Mouse (Mus musculus): ENCODE data around the gene Glo1.
A peak's percentile ranks its signal among the peaks of the same experiment; 100 is the strongest.
"Not testable (repeated sequence)": the region's sequence is repeated elsewhere in the genome, so short reads cannot be mapped to it uniquely, and the experiment has no call there.

Gene Glo1

DNA sequence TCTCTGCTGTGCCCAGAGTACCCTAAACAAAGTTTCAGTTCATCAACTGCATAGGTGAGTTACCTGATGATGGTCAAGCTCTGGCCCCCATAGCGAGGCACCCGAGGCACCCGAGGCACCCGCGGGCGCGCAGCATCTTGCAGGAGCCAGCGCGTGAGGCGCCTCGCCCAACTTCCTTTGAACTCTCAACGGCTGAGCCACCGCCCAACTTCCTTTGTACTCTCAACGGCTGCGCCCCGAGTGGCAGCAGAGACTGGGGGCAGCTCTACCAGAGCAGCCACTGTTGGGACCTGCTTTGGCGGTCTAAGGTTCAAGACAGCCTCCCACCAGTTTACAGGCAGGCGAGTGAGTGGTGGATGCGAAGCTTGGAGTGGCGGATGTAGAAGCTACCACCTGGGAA, at the start of gene Glo1:
Glo1 (minus strand) TSS at position 153 of the 400 bp plus-strand sequence.
- not testable (repeated sequence) for DNase-seq (ENCODE audit: low read depth, low spot score)

DNA sequence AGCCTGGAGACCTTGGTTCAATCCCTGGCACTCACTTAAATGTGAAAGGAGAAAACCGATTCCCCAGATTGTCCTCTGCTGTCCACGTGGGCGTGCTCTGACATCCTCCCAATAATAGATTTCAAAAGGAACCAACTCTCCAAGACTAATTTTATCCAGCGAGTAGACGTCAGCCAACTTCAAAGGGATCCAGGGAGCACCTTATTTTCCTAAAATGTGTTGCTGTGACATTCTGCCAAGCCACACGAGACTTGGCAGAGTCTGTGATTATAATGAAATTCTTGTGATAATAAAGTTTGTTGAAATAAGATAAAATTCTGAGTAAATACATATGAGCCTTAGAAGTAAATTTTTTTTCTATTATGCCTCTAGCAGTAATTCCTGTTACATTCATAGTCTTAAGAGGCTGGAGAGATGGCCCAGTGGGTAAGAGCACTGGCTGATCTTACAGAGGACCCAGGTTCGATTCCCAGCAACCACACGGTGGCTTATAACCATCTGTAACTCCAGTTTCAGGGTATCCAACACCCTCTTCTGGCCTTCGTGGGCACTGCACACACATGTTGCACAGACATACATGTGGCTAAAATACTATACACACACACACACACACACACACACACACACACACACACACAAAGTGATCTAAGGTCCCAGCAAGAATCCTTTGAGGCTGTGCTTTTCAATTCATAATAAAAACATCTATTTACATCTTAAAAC, 48.5 kb upstream of the Glo1 start:
- no peak for DNase-seq (ENCODE audit: low read depth, low spot score)

DNA sequence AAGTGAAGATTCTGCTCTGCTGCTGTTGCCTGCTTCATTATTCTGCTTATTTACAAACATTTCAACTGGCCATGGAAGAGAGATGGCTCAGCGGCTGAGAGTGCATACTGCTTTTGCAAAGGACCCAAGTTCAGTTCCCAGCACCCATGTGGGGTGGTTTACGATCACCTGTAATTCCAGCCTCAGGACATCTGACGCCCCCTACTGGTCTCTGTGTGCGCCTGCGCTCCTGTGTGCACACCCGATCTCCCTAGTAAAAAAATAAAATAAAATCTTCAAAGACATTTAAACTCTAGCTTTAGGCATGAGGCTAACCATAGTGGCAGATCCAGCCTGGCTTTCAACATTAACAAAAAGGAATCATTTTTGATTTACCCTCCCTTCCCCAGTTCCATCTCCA, 46.4 kb upstream of the Glo1 start:
- no peak for DNase-seq (ENCODE audit: low read depth, low spot score)

DNA sequence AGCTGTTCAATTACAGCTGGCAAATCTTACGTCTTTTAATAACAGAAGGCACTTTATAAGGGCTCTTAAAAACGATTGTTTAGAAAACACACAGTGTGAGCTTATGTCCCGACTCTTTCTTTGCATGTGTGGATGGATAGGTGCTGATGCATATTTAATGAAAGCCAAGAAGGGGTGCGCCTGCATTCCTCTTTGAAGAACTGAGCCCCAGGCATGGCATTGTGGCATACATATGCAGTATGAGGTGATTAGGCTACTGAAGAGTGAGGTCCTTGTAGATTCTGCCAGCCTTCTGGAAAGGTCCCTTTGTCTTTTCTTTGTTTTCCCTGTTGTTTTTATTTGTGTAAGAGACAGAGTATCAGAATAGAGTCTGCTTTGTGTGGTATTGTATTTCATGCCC, 45.9 kb upstream of the Glo1 start:
- no peak for DNase-seq (ENCODE audit: low read depth, low spot score)

DNA sequence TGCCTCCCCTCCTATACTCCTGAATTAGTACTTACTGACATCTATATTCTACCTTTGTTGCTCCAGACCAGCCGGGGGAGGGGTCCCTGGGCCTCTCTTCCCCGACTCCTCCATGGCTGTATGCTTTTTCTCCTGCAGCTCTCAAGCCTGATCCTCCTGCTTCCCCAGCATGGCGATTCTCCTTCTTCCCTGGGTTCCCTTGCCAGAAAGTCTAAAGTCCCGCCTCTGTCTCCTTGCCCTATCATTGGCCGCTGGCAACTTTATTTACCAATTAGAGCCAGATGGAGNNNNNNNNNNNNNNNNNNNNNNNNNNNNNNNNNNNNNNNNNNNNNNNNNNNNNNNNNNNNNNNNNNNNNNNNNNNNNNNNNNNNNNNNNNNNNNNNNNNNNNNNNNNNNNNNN, 38.2 kb upstream of the Glo1 start:
- DNase-seq (ENCODE audit: low read depth, low spot score), result no peak

DNA sequence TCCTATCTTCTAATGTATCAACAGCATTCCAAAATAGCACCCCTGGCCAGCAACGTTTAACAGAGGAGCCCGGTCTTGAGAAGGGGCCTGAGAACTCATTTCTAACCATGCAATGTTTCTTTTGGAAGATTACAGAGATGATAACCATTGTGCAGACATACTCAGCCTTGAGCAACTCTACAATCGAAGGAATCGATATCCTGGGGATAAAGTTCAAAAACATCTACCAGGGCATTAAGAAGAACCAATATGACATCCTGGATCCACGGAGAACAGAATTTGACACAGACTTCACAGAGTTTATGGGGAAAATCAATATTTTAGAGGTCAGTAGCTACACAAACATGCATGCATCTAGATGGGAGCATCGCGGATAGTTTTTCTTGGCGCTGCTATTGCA, 36.5 kb upstream of the Glo1 start:
- no peak for DNase-seq (ENCODE audit: low read depth, low spot score)

DNA sequence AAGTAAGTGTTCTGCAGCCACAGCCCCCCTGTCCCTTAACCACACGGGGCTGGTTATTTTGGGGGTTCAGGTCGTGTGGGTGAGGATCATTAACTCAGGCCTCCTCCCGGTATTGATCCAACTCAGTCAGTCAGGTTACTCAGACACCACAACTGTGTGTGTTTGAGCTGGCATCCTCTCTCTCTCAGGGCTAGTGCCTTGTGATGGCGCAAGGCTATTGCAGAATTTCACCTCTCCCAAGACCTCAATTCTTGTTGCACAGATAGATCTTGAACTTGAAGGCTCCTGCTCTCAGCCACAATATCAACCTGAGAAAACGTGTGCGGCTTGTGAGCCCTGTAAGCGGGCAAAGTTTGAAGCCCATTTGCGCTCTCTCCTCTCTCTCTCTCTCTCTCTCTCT, 35.5 kb upstream of the Glo1 start:
- DNase-seq (ENCODE audit: low read depth, low spot score), result no peak

DNA sequence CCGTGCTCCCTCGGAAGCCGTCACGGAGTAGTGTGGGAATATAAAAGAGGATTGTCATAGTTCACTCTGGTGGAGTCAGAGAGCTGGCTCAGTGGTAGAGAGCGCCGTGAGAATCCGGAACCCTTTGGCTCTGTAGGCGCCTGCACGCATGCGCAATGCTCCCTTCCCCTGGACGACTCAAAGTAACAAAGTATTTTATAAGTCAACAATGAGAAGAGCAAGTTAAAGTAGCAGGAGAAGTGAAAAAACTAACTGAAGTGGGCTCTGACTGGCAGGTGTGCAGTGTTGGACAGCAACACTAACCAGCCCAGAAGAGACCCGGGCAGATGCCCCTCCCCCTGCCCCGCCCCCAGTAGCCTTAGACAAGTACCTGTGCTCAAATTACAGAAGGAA, 31.5 kb upstream of the Glo1 start:
- peak; percentile 71 for DNase-seq (ENCODE audit: low read depth, low spot score)

DNA sequence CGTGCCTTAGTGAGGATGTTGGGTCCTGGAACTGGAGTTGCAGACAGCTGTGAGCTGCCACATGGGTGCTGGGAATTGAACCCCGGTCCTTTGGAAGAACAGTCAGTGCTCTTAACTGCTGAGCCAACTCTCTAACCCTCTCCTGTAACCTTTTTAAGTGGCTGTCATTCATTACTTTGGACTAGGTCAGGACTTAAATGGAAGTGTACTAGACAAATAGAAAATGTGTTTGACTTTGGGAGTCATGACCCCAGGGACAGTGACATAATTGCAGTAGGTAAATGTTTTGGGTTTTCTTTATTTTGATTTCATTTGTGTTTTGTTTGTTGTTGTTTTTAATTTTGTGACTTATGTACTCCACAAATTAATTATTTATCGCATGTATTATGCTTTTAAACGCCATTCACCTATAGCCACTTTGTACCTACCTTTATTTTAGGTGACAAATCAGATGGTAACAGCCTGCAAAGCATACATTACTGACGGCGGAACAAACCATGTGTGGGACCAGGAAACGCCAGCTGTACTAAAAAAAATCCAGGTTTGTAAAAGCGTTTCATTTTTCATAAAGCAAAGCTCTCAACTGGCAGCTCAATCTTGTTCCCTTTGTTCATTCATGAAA, 31.0 kb upstream of the Glo1 start:
- DNase-seq (ENCODE audit: low read depth, low spot score), result no peak

DNA sequence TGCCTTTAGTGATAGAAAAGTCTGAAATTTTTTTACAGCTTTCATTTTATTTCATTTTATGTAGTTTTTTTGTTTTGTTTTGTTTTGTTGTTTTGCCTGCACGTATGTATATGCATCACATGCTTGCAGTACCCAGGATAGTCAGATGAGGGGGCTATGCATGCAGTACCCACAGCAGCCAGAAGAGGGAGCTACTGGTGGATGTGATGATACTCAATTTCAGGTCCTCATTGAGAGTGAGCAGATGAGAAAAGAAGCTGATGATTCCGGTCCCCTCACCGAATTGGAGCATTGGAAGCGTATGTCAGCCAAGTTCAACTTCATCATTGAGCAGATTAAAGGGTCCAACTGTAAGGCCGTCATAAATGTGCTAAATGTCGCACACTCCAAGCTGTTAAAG, 26.3 kb upstream of the Glo1 start:
- DNase-seq (ENCODE audit: low read depth, low spot score), result no peak

DNA sequence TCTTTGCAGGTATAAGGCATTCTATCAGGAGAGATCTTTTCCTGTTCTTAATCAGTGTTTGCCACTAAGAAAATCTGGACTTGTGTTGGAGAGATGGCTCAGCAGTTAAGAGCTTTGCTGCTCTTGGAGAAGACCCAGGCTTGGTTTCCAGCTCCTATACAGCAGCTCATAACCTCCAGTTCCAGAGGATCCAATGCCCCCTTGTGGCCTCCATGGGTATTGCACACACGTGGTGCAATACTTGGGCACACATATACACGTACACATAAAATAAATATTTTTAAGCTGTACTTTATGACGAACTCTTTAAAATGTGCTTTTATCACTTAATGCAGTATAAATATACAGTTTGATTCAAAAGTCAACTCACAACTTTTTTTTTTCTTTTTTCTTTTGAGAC, 22.1 kb upstream of the Glo1 start:
- no peak for DNase-seq (ENCODE audit: low read depth, low spot score)

DNA sequence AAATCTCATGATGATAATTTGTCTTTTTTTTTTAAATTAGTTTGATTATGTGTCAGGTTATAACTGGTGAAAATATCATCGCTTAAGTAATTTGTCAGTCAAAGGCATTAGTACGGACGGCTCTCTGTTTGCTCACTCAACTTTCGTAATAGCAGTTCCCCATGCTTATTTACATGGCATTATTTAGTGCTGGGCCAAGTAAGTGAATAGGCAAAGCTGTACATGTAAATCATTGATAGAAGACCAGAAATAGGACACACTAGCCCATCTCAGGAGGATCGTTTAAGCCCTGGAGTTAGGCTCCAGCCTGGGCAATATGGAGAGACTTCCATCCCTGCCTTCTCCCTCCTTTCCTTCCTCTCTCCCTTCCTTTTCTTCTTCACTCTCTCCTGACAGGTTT, 14.2 kb upstream of the Glo1 start:
- no peak for DNase-seq (ENCODE audit: low read depth, low spot score)

DNA sequence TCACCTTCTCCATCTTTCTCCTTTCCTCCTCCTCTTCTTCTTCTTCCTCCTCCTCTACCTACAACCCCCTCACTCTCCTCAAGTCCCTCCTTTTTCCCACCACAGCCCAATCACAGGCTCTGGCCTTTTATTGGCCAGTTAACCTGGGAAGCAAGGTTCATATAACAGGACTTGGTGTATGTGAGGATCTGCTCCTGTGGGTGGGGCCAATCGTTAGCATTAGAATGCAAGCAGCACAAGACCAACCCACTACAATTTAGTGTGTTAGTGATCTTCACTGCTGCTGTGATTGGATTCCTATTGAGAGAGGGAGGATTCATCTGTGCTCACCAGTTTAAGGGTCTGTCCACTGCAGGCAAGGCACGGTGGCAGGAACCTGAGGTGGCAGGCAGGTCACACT, 12.3 kb upstream of the Glo1 start:
- no peak for DNase-seq (ENCODE audit: low read depth, low spot score)

DNA sequence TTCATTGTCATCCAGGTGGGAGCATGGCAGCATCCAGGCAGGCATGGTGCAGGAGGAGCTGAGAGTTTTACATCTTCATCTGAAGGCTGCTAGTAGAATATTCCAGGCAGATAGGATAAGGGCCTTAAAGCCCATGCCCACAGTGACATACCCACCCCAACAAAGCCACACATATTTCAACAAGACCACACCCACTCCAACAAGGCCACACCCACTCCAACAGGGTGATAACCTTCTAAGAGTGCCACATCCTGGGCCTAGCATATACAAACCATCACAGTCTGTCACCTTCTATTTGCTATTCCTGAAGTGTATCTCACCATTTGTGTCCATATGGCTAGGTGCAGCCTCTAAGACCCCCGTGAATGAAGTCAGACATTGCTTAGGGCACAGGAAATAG, 11.0 kb upstream of the Glo1 start:
- no peak for DNase-seq (ENCODE audit: low read depth, low spot score)

DNA sequence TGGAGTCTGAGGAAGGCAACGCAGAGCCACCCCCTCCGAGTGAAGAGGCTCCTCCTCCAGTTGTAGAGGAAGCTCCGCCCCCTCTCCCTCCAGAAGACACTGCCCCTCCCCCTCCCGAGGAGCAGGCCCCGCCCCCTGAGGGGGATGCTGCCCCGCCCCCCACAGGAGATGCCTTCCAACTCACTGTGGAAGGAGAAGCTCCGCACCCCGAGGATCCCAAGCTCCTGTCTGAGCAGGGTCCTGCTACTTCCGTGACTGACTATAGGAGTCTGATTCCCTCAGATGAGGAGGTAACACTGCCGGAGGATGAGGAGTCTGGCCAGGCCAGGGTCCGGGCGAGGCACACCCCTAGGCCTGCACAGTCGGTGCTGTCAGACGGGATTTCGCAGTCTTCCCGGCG, 8.7 kb upstream of the Glo1 start:
- DNase-seq (ENCODE audit: low read depth, low spot score), result peak; percentile 54

DNA sequence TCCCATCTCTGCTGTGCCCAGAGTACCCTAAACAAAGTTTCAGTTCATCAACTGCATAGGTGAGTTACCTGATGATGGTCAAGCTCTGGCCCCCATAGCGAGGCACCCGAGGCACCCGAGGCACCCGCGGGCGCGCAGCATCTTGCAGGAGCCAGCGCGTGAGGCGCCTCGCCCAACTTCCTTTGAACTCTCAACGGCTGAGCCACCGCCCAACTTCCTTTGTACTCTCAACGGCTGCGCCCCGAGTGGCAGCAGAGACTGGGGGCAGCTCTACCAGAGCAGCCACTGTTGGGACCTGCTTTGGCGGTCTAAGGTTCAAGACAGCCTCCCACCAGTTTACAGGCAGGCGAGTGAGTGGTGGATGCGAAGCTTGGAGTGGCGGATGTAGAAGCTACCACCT, 2.5 kb downstream of the Glo1 start, which contains the start of gene Dnah8:
Dnah8 (plus strand) TSS at position 223 of the 400 bp plus-strand sequence.
- DNase-seq (ENCODE audit: low read depth, low spot score), result not testable (repeated sequence)

DNA sequence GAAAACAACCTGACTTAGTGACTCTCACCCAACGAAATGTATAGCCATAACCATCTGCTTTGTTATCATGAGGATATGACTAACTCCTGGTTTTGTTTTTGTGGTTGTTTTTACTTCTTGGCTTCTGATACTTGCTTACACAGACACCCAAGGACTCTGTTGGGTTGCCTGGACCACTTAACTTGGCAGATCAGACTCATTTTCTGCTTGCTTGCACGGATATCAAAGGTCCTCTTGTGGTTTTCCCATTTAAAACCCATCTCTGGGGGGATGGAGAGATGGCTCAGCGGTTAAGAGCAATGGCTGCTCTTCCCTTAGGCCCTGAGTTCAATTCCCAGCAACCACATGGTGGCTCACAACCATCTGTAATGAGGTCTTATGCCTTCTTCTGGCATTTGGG, 3.5 kb downstream of the Glo1 start:
- DNase-seq (ENCODE audit: low read depth, low spot score), result no peak

DNA sequence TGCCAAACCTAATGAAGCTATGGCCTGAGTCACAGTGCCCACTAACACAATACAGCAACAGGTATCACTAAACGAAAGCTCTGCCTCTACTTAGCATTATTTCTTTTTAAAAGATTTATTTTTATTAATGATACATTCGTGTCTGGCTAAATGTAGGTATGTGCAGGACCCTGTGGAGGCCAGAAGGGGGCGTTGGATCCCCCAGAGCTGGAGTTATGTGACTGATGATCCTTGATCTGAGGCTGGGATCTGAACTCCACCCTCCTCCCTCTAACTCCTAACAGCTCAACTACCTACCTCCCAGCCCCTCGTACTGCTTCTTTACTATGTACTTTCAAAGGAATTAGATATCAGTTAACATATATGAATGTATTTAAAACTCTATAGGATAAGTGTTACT, 5.2 kb downstream of the Glo1 start:
- no peak for DNase-seq (ENCODE audit: low read depth, low spot score)

DNA sequence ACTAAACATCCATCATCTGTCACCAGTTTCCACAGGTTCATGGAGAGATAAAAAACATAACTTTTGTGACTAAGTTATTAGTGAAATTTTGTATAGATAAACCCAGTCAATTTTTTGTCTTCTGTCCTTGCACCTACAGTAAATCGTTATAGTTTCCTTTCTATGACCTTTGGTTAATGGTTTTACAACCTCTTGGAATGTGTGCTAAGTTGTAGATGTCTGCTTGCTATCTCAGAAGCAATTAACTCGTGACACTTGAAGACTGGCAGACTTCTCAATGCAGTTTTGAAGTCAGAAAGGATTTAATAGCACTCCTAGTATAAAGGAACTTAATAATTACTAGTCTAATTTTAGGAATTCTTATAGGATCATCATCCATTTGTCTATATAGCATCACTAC, 6.1 kb downstream of the Glo1 start:
- no peak for DNase-seq (ENCODE audit: low read depth, low spot score)

DNA sequence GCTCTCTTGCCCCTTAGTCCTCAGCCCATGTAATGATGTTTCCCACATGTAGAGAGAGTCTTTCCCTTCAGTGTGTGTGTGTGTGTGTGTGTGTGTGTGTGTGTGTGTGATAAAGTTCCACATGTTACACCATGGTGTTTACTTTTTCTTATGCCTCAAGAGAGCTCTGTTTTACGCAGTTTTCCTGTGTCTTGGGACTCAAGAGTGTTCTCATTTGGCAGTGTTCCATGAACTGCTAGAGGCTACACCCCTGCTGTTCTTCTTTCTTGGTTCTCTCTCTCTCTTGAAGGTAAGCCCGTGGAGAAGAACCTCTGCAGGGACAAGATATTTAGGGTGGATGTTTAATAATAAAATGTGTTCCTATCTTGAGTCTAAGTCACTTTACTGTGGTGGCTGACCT, 7.5 kb downstream of the Glo1 start:
- DNase-seq (ENCODE audit: low read depth, low spot score), result no peak

DNA sequence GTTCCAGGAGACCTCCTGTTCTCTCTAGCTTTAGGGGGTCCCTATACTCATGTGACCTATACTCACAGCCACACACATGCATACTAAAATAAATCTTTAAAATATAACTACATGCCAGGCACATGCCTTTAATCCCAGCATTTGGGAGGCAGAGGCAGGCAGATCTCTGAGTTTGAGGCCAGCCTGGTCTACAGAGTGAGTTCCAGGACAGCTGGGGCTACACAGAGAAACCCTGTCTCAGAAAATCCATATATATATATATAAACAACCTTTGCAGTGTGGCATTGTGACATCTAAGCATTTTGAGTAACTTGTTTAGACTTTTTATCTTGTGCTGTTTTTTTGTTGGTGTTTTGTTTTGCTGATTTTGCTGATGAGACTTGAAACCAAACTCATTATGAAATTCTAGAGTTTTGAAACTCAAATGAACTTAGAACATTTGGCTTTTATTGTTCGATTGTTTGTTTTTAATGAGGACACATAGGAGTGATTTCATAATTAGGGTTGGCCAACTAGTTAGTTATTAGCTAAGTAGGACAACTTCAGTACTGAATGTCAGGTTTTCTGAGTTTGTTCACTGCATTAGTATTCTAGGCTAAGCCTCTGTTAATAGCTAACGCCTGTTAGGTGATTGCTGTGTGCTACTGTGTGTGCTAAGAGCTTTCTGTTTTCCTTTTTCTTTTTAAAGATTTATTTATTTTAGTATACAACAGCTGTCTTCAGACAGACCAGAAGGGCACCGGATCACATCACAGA, 8.4 kb downstream of the Glo1 start:
- no peak for DNase-seq (ENCODE audit: low read depth, low spot score)

DNA sequence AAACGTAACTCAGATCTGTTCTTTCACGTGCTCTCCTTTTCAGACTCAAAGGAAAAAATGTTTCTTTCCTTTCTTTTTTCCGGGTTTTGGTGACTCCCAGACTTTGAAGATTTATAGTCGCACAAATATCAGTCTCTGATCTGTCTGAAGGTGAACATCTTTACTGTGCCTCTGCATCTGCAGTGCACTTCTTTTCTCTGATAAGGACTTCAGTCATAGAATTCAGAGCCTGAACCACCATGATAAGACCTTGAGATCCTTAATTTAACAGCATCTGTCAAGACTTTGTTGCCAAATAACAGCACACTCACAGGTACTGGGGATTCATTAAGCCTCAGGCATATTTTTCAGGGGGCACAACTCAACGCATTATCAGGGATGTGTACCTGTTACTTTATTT, 10.5 kb downstream of the Glo1 start:
- DNase-seq (ENCODE audit: low read depth, low spot score), result no peak

DNA sequence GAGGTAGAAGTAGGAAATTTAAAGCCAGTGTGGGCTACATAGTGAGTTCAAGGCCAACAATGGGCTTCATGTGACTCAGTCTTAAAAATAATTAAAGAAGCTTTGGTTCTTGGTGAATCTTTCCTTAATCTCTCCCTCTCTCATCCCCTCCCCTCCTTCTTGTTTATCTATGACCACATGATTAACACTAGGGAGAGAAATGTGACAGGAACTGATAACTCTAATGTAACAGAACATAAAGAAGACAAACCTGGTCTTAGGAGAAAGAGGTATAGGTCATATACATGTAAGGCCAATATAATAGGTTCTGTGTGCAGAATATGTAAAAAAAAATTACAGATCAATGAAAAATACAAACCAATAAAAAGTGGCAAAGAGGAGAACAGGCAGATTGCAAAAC, 13.3 kb downstream of the Glo1 start:
- DNase-seq (ENCODE audit: low read depth, low spot score), result no peak

Data from mesoderm, embryonic 11.5 days (tissue).